Mouse (Mus musculus) heart, adult 2 months (tissue): Measurements from ENCODE around the gene Tpsab1.

Source experiments
- CTCF ChIP-seq: fragments of 200-600 bp; IDR thresholded peaks from 2 replicates; pipeline ENCODE4 v1.8.1; 2022; ENCODE audit warnings: antibody characterized with exemption, mild to moderate bottlenecking, moderate library complexity
- EP300 ChIP-seq: fragments of 200-500 bp; IDR thresholded peaks from 2 replicates; pipeline ENCODE4 v1.6.1; 2011; ENCODE audit warnings: low read depth, low read length, control low read depth; ENCODE audit not compliant: insufficient read depth
- POLR2A ChIP-seq: fragments of 200-500 bp; IDR thresholded peaks from 2 replicates; pipeline ENCODE4 v1.6.1; 2011; ENCODE audit warnings: mild to moderate bottlenecking, low read depth, low read length, control low read depth; ENCODE audit not compliant: insufficient read depth

GRCm38 (mm10) chr17:25366005-25366404, 20.6 kb upstream of the Tpsab1 start, which contains the start of gene Tpsb2:
- TF ChIP-seq CTCF (no peak), POLR2A (no peak), EP300 (no peak)
